Mouse (Mus musculus) left cerebral cortex, adult 6 months (tissue): Measurements from ENCODE around the gene Trhde. TPM values are rescaled to one million over a fixed set of nuclear protein-coding genes. Genes with fewer than 3 reads are reported as not detected.

ENCODE experiments used
- long read RNA-seq, 2 experiments: library from polyadenylated mRNA; unstranded; transcript quantifications; one replicate each; pipeline ENCODE4 v2.0.0; 2019 to 2020
- polyA plus RNA-seq: library from polyadenylated mRNA; unstranded; fragments of <200 nt; fragmentation: Nextera tagmentation; gene quantifications from 2 replicates; pipeline ENCODE4 v1.2.3, GENCODE M21; 2021

Gene Trhde
- polyA plus RNA-seq: 3.8 and 6.9 TPM in 2 replicates
- long read RNA-seq, experiment 1, full-length matches to known transcripts: 14 of 28 reads
- long read RNA-seq, experiment 1, partial matches to known transcripts: 10 of 28 reads
- long read RNA-seq, experiment 1, other reads (novel, unspliced or antisense): 4 of 28 reads
- long read RNA-seq, experiment 2, full-length matches to known transcripts: 1 of 15 reads
- long read RNA-seq, experiment 2, partial matches to known transcripts: 10 of 15 reads
- long read RNA-seq, experiment 2, other reads (novel, unspliced or antisense): 4 of 15 reads

DNA sequence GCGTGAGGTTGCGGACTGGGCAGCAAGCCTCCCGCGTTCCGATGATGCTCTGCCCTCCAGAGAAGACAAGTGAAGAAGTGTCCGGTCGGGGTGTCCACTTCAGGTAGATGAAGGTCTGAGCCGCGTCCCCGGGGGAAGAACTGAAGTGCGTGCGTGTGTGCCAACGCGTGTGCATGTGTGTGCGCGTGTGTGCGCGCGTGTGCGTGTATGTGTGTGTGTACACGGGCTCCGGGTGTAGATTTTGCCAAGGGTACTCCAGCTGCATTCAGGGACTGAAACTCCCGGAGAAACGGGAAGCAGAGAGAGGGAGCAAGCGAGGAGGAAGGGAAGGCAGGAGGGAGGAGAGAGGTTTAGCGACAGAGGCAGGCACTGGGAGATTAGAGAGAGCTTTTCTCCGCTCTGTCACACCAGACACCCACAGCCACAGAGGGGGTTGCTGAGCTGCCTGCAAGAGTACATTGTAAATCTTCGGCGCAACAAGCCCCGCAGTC is at the start of gene Trhde:
TSS of gene Trhde (minus strand) at position 147 of the 491 bp plus-strand sequence.

